Mouse (Mus musculus) stomach, embryonic 14.5 days (tissue): ENCODE results near the gene Dad1. TPM values are rescaled to one million over a fixed set of nuclear protein-coding genes. Genes with fewer than 3 reads are reported as not detected.
A peak's percentile ranks its signal among the peaks of the same experiment; 100 is the strongest.

Source experiments
- ATAC-seq: fragments of 200-750 bp; cut with Nextera tagmentation; 2 replicates; pipeline ENCODE4 v1.8.0; 2017; ENCODE audit warnings: low read depth, moderate TSS enrichment; ENCODE audit not compliant: insufficient number of reproducible peaks, insufficient read depth, low FRiP score
- H3K27ac ChIP-seq: fragments of 300-500 bp; sonication (generic); 2 replicates; pipeline ENCODE4 v1.5.1; 2014; ENCODE audit warnings: mild to moderate bottlenecking, low read length, moderate library complexity, mixed read lengths
- H3K27me3 ChIP-seq: fragments of 300-500 bp; sonication (generic); 2 replicates; pipeline ENCODE4 v1.6.1; 2014; ENCODE audit warnings: low read length, control low read depth, mixed read lengths; ENCODE audit not compliant: control insufficient read depth, insufficient read depth
- H3K36me3 ChIP-seq: fragments of 300-500 bp; sonication (generic); 2 replicates; pipeline ENCODE4 v1.6.1; 2014; ENCODE audit warnings: mild to moderate bottlenecking, control low read depth, low read length, moderate library complexity, mixed read lengths; ENCODE audit not compliant: control insufficient read depth, insufficient read depth
- H3K4me1 ChIP-seq: fragments of 300-500 bp; sonication (generic); 2 replicates; pipeline ENCODE4 v1.6.1; 2014; ENCODE audit warnings: low read length, control low read depth, mixed read lengths; ENCODE audit not compliant: control insufficient read depth, insufficient read depth
- H3K4me2 ChIP-seq: fragments of 300-500 bp; sonication (generic); replicated peaks from 2 replicates; pipeline ENCODE4 v1.6.1; 2014; ENCODE audit warnings: low read depth, low read length, control low read depth
- H3K4me3 ChIP-seq: fragments of 300-500 bp; sonication (generic); 2 replicates; pipeline ENCODE4 v1.5.1; 2014; ENCODE audit warnings: low read depth, low read length, control low read depth
- H3K9ac ChIP-seq: fragments of 300-500 bp; sonication (generic); replicated peaks from 2 replicates; pipeline ENCODE4 v1.6.1; 2014; ENCODE audit warnings: low read depth, mild to moderate bottlenecking, control low read depth, low read length, moderate library complexity, mixed read lengths
- H3K9me3 ChIP-seq: fragments of 300-500 bp; sonication (generic); 2 replicates; pipeline ENCODE4 v1.6.1; 2016; ENCODE audit warnings: low read depth, low read length, control low read depth; ENCODE audit not compliant: control insufficient read depth
- WGBS: fragments of 180-500 bp; shearing (Covaris S2); extraction: QIAGEN DNeasy Blood & Tissue Kit; methylation state at CpG from one replicate; pipeline ENCODE4 v1.1.7; 2014; 5-methylcytosine and 5-hydroxymethylcytosine counted together
- polyA plus RNA-seq: library from polyadenylated mRNA; unstranded; fragments of >200 nt; fragmentation: Nextera tagmentation; extraction: Ambion mirVana; gene quantifications from 2 replicates; pipeline ENCODE4 v1.2.1, GENCODE M21; 2014

Gene Dad1
- polyA plus RNA-seq, result 400 and 406 TPM in 2 replicates

GRCm38 (mm10) chr14:54253741-54254291 lies at the start of gene Dad1, which contains the start of gene Abhd4:
Dad1 (minus strand) TSS chr14:54254104.
Abhd4 (plus strand) TSS chr14:54254188.
- under 1% methylated on average over 39 of the region's 39 CpGs for WGBS
- H3K9ac ChIP-seq, result peak within 1 kb of the TSS; percentile 63
- H3K4me1 ChIP-seq, result peaks cover 36% of the 10 kb centered on the region
- peak within 1 kb of the TSS; percentile 54 for H3K4me2 ChIP-seq
- peak within 1 kb of the TSS; percentile 80 for H3K4me3 ChIP-seq
- peak; percentile 100 for ATAC-seq
- H3K9me3 ChIP-seq, result no peaks in the 10 kb centered on the region
- H3K36me3 ChIP-seq, result no peaks in the 10 kb centered on the region; the same call in 1 of the 2 replicates
- peak within 1 kb of the TSS; percentile 79 for H3K27ac ChIP-seq
- no peaks in the 10 kb centered on the region for H3K27me3 ChIP-seq

- H3K4me2 ChIP-seq, result no peak overlapping the region
- no peak overlapping the region for H3K4me3 ChIP-seq
- H3K9me3 ChIP-seq, result 0 out of 2 replicates have a peak, but pooled peaks cover 5% of the 10 kb centered on the region
- H3K4me1 ChIP-seq, result no peaks in the 10 kb centered on the region
- H3K9ac ChIP-seq, result no peak overlapping the region
- no peaks in the 10 kb centered on the region for H3K27me3 ChIP-seq
- H3K27ac ChIP-seq, result no peak overlapping the region
- no peak for ATAC-seq
- 89% methylated on average over 3 of the region's 3 CpGs for WGBS
- H3K36me3 ChIP-seq, result no peaks in the 10 kb centered on the region
These were observed 46.8 kb upstream of the Dad1 start for GRCm38 (mm10) chr14:54300676-54301075.

GRCm38 (mm10) chr14:54300136-54300535 lies 46.2 kb upstream of the Dad1 start:
- Histone ChIP-seq H3K4me1 (no peaks in the 10 kb centered on the region), H3K4me2 (no peak overlapping the region), H3K27ac (no peak overlapping the region), H3K9me3 (0 out of 2 replicates have a peak, but pooled peaks cover 5% of the 10 kb centered on the region), H3K9ac (no peak overlapping the region), H3K4me3 (no peak overlapping the region), H3K36me3 (no peaks in the 10 kb centered on the region), H3K27me3 (no peaks in the 10 kb centered on the region)
- 75% methylated on average over 5 of the region's 5 CpGs for WGBS
- no peak for ATAC-seq

GRCm38 (mm10) chr14:54284839-54285238 lies 30.9 kb upstream of the Dad1 start, which contains the start of gene Olfr49:
Olfr49 (minus strand) TSS chr14:54284939.
- no peak for ATAC-seq
- no peak within 1 kb of the TSS for H3K4me3 ChIP-seq
- H3K27ac ChIP-seq, result no peak within 1 kb of the TSS
- H3K36me3 ChIP-seq, result no peaks in the 10 kb centered on the region
- H3K4me1 ChIP-seq, result no peaks in the 10 kb centered on the region
- 79% methylated on average over 1 of the region's 1 CpGs for WGBS
- H3K27me3 ChIP-seq, result no peaks in the 10 kb centered on the region
- H3K9me3 ChIP-seq, result no peaks in the 10 kb centered on the region
- no peak within 1 kb of the TSS for H3K9ac ChIP-seq
- H3K4me2 ChIP-seq, result no peak within 1 kb of the TSS

GRCm38 (mm10) chr14:54276446-54276845 lies 22.5 kb upstream of the Dad1 start:
- ATAC-seq, result no peak
- H3K9ac ChIP-seq, result no peak overlapping the region
- no peak overlapping the region for H3K4me3 ChIP-seq
- H3K4me2 ChIP-seq, result no peak overlapping the region
- no peaks in the 10 kb centered on the region for H3K4me1 ChIP-seq
- 91% methylated on average over 2 of the region's 2 CpGs for WGBS
- H3K27ac ChIP-seq, result no peak overlapping the region
- H3K27me3 ChIP-seq, result no peaks in the 10 kb centered on the region
- H3K36me3 ChIP-seq, result no peaks in the 10 kb centered on the region
- H3K9me3 ChIP-seq, result no peaks in the 10 kb centered on the region

GRCm38 (mm10) chr14:54272696-54273095 lies 18.8 kb upstream of the Dad1 start:
- Histone ChIP-seq H3K36me3 (peaks cover 1% of the 10 kb centered on the region; the same call in 1 of the 2 replicates), H3K27ac (no peak overlapping the region), H3K27me3 (no peaks in the 10 kb centered on the region), H3K4me2 (no peak overlapping the region), H3K9ac (no peak overlapping the region), H3K9me3 (no peaks in the 10 kb centered on the region), H3K4me1 (no peaks in the 10 kb centered on the region), H3K4me3 (no peak overlapping the region)
- 89% methylated on average over 3 of the region's 3 CpGs for WGBS
- ATAC-seq, result no peak

- Histone ChIP-seq H3K27me3 (no peaks in the 10 kb centered on the region), H3K4me3 (no peak overlapping the region), H3K36me3 (peaks cover 7% of the 10 kb centered on the region; the same call in 1 of the 2 replicates), H3K9me3 (no peaks in the 10 kb centered on the region), H3K4me2 (no peak overlapping the region), H3K9ac (no peak overlapping the region), H3K4me1 (no peaks in the 10 kb centered on the region), H3K27ac (no peak overlapping the region)
- 70% methylated on average over 3 of the region's 3 CpGs for WGBS
- ATAC-seq, result no peak
These were observed 18.2 kb upstream of the Dad1 start for GRCm38 (mm10) chr14:54271976-54272606.

- no peak overlapping the region for H3K27ac ChIP-seq
- peaks cover 10% of the 10 kb centered on the region; the same call in 1 of the 2 replicates for H3K36me3 ChIP-seq
- no peak overlapping the region for H3K4me3 ChIP-seq
- 85% methylated on average over 3 of the region's 3 CpGs for WGBS
- no peaks in the 10 kb centered on the region for H3K4me1 ChIP-seq
- no peak overlapping the region for H3K9ac ChIP-seq
- no peaks in the 10 kb centered on the region for H3K9me3 ChIP-seq
- no peak for ATAC-seq
- no peak overlapping the region for H3K4me2 ChIP-seq
- no peaks in the 10 kb centered on the region for H3K27me3 ChIP-seq
These were observed 16.5 kb upstream of the Dad1 start for GRCm38 (mm10) chr14:54270413-54270812.
